Mouse (Mus musculus) neural tube, embryonic 12.5 days (tissue): ENCODE results near the gene Polr1b. TPM values are rescaled to one million over a fixed set of nuclear protein-coding genes. Genes with fewer than 3 reads are reported as not detected.

Experiments used
- ATAC-seq: fragments of 200-750 bp; cut with Nextera tagmentation; 2 replicates; pipeline ENCODE4 v1.8.0; 2017; ENCODE audit warnings: low read depth, mild to moderate bottlenecking, moderate TSS enrichment, moderate library complexity; ENCODE audit not compliant: low FRiP score
- H3K27ac ChIP-seq: fragments of 300-500 bp; sonication (generic); 2 replicates; pipeline ENCODE4 v1.5.1; 2016
- H3K27me3 ChIP-seq: fragments of 300-500 bp; sonication (generic); replicated peaks from 2 replicates; pipeline ENCODE4 v1.6.1; 2016; ENCODE audit warnings: mild to moderate bottlenecking
- H3K36me3 ChIP-seq: fragments of 300-500 bp; sonication (generic); 2 replicates; pipeline ENCODE4 v1.6.1; 2016; ENCODE audit warnings: mild to moderate bottlenecking
- H3K4me1 ChIP-seq: fragments of 300-500 bp; sonication (generic); 2 replicates; pipeline ENCODE4 v1.6.1; 2016
- H3K4me2 ChIP-seq: fragments of 300-500 bp; sonication (generic); replicated peaks from 2 replicates; pipeline ENCODE4 v1.6.1; 2016; ENCODE audit warnings: mild to moderate bottlenecking
- H3K4me3 ChIP-seq: fragments of 300-500 bp; sonication (generic); 2 replicates; pipeline ENCODE4 v1.5.1; 2016
- H3K9ac ChIP-seq: fragments of 300-500 bp; sonication (generic); 2 replicates; pipeline ENCODE4 v1.6.1; 2016; ENCODE audit warnings: mild to moderate bottlenecking
- H3K9me3 ChIP-seq: fragments of 300-500 bp; sonication (generic); 2 replicates; pipeline ENCODE4 v1.6.1; 2016; ENCODE audit warnings: mild to moderate bottlenecking
- WGBS: fragments of 180-500 bp; shearing (Covaris S2); methylation state at CpG from one replicate; pipeline ENCODE4 v1.1.7; 2016; 5-methylcytosine and 5-hydroxymethylcytosine counted together
- polyA plus RNA-seq: library from polyadenylated mRNA; unstranded; fragments of >200 nt; fragmentation: Nextera tagmentation; extraction: Ambion mirVana; gene quantifications from 2 replicates; pipeline ENCODE4 v1.2.1, GENCODE M21; 2016

Gene Polr1b
- polyA plus RNA-seq, 1 experiment from 2014 or later, result 24.4 TPM

DNA sequence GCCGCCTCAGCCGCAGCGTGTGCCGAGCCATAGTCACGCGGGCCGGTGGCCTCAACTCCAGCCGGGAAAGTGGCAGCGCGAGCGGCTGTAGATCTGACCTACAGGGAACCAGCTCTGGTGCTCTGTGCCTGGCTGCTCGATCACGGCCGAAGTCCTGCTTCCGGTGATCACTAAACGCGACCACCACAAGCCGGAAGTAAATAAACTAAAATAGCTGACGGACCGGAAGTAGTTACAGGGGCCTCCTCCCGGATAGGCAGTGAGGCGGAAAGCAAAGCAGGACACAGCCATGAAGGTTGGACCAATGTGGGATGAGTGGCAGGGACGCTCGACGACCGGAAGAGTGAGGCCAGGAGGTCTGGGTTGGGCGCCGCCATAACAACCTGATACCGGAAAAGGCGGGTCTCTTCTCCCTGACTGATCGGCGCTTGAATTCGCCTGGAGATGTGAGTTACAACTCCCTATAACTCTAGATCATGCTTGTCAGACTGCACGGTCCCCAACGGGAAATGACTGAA is 28.7 kb downstream of the Polr1b start, which contains the start of gene Chchd5:
TSS of gene Chchd5 (plus strand) at position 289 of the 518 bp plus-strand sequence.
- Histone ChIP-seq H3K9ac (peak within 1 kb of the TSS; percentile 77), H3K36me3 (peaks cover 47% of the 10 kb centered on the region), H3K4me3 (peak within 1 kb of the TSS; percentile 71), H3K4me2 (peak within 1 kb of the TSS; percentile 79), H3K27ac (peak within 1 kb of the TSS; percentile 76; the same call in 1 of the 2 replicates), H3K4me1 (peaks cover 14% of the 10 kb centered on the region), H3K9me3 (0 out of 2 replicates have a peak, but pooled peaks cover 8% of the 10 kb centered on the region), H3K27me3 (no peaks in the 10 kb centered on the region)
- ATAC-seq, result peak; percentile 100
- WGBS, result under 1% methylated on average over 35 of the region's 35 CpGs

DNA sequence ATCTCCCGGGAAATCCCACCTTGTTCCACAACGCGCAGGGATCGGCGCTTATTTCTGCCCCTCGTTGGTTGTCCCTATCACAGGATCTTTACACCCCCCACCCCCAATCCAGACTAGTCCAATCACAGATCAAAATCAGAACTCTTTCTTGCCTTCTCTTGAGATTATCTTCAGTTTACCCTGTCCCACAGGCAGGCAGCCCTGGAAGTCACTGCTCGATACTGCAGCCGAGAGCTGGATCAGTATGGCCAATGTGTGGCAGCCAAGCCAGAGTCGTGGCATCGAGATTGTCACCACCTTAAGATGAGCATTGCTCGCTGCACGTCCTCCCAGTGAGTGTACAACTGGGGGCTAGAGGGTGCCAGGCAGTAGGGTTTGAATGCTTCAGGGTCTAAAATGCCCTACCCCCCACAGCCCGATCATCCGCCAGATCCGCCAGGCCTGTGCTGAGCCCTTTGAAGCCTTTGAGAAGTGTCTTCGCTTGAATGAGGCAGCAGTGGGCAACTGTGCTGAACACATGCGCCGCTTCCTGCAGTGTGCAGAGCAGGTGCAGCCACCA is 29.3 kb downstream of the Polr1b start:
- peak overlapping the region; percentile 64 for H3K9ac ChIP-seq
- no peaks in the 10 kb centered on the region for H3K27me3 ChIP-seq
- 0 out of 2 replicates have a peak, but pooled peaks cover 8% of the 10 kb centered on the region for H3K9me3 ChIP-seq
- peak overlapping the region; percentile 71 for H3K4me3 ChIP-seq
- H3K27ac ChIP-seq, result peak overlapping the region; percentile 50; the same call in 1 of the 2 replicates
- ATAC-seq, result peak; percentile 52
- peak overlapping the region; percentile 79 for H3K4me2 ChIP-seq
- WGBS, result 37% methylated on average over 18 of the region's 18 CpGs
- peaks cover 41% of the 10 kb centered on the region for H3K36me3 ChIP-seq
- H3K4me1 ChIP-seq, result peaks cover 14% of the 10 kb centered on the region

DNA sequence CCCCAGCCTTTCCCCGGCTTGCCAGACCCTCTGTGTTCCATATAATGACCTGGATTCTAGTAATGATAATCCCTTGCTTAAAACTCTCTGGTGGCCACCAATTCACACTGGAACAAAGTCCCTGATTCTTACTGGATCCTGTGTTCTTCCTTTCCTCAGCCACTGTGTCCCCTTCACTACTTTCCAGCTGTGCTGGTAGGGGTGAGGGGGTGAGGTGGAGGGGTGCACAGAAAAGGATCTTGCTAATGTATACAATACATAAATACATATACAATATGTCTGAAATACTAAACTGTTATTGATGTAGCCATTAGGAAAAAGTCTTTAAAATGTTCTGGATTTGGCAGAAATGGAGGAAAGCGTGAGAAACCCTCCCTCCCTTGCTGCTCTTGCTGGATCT is 30.0 kb downstream of the Polr1b start:
- Histone ChIP-seq H3K36me3 (peaks cover 34% of the 10 kb centered on the region), H3K4me1 (peaks cover 14% of the 10 kb centered on the region), H3K4me3 (no peak overlapping the region), H3K9ac (no peak overlapping the region), H3K27me3 (no peaks in the 10 kb centered on the region), H3K27ac (no peak overlapping the region), H3K9me3 (0 out of 2 replicates have a peak, but pooled peaks cover 8% of the 10 kb centered on the region), H3K4me2 (peak overlapping the region; percentile 79)
- ATAC-seq, result no peak
- WGBS, result 96% methylated on average over 2 of the region's 2 CpGs

DNA sequence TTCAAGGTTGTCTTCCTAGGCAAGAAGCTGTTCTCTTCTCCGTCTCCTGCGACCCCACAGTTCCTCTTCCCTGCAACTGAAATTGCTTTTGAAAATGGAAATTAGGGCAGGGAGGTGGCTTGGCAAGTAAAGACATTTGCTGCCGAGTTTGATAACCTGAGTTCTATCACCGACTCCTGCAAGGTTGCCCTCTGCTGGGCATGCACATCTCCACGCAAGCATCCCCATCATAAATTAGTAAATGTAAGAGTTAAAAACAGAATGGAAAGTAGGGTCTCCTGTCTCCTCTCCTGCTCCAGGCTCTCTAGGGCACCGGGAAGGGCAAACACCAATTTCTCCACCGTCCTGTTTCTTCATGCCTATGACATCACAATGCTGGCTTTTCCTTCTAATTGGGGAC is 31.4 kb downstream of the Polr1b start:
- peaks cover 14% of the 10 kb centered on the region for H3K4me1 ChIP-seq
- 0 out of 2 replicates have a peak, but pooled peaks cover 8% of the 10 kb centered on the region for H3K9me3 ChIP-seq
- no peak overlapping the region for H3K4me2 ChIP-seq
- no peaks in the 10 kb centered on the region for H3K27me3 ChIP-seq
- H3K9ac ChIP-seq, result no peak overlapping the region
- WGBS, result 94% methylated on average over 7 of the region's 7 CpGs
- H3K36me3 ChIP-seq, result peaks cover 23% of the 10 kb centered on the region
- no peak for ATAC-seq
- H3K4me3 ChIP-seq, result no peak overlapping the region
- H3K27ac ChIP-seq, result no peak overlapping the region

DNA sequence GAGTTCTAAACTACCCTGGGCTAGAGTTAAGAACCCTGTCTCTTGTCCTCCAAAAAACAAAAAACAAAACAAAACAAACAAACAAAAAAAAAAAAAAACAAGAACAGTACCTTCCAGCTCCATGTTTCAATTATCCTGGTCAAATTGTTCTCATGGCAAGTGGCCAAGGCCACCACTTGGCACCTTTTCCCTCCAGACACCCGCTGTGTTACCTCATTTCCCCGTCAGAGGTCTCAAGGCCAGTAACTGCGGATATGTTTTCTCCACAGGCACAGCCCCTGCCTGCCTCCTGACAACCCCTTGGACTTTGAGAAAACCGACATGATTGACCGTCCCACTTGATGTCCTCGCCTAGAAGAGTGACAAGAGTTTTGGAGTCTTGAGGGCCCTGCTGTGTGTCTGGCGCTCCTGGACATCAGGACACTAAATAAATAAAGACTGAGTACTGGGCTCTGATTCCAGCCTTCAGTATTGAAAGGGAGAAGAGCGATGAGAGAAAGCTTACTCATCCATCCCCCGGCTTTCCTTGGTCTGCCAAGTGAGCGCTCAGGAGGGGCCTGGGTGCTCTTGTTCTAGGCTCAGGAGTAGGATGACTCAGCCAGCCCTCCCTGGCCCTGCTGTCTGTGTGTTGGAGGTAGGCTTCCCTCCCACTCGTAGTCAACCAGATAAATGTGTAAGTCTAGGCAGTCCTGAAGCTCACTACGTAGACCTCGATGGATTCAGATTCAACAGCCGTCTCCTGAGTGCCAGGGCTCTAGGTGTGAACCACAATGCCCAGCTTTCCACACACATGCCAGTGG is 32.4 kb downstream of the Polr1b start:
- ATAC-seq, result no peak
- no peak overlapping the region for H3K4me2 ChIP-seq
- no peak overlapping the region for H3K9ac ChIP-seq
- no peak overlapping the region for H3K4me3 ChIP-seq
- no peaks in the 10 kb centered on the region for H3K27me3 ChIP-seq
- H3K27ac ChIP-seq, result no peak overlapping the region
- 0 out of 2 replicates have a peak, but pooled peaks cover 8% of the 10 kb centered on the region for H3K9me3 ChIP-seq
- 96% methylated on average over 14 of the region's 14 CpGs for WGBS
- peaks cover 14% of the 10 kb centered on the region for H3K4me1 ChIP-seq
- peaks cover 22% of the 10 kb centered on the region for H3K36me3 ChIP-seq

DNA sequence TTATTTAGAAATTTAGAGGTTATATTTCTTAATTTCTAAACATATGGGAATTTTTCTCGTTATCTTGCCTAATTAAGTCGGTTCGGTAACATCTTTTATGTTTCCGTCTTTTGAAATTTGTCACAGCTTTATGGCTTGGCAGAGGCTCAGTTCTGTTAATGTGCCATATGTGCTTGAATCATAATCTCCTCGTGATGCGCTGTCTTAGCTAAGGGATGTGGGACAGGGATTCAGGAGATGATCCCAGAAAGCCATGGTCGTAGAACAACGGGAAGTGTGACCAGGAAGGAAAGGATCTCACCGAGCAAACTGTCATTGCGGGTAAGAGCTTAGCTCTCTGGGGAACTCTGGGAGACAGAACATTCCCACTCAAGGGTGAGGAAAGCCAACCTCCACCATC is 39.1 kb downstream of the Polr1b start:
- 85% methylated on average over 10 of the region's 10 CpGs for WGBS
- H3K36me3 ChIP-seq, result no peaks in the 10 kb centered on the region
- H3K4me1 ChIP-seq, result no peaks in the 10 kb centered on the region
- no peak for ATAC-seq
- H3K27me3 ChIP-seq, result no peaks in the 10 kb centered on the region
- H3K4me3 ChIP-seq, result no peak overlapping the region
- no peaks in the 10 kb centered on the region for H3K9me3 ChIP-seq
- H3K27ac ChIP-seq, result no peak overlapping the region
- H3K4me2 ChIP-seq, result no peak overlapping the region
- no peak overlapping the region for H3K9ac ChIP-seq

DNA sequence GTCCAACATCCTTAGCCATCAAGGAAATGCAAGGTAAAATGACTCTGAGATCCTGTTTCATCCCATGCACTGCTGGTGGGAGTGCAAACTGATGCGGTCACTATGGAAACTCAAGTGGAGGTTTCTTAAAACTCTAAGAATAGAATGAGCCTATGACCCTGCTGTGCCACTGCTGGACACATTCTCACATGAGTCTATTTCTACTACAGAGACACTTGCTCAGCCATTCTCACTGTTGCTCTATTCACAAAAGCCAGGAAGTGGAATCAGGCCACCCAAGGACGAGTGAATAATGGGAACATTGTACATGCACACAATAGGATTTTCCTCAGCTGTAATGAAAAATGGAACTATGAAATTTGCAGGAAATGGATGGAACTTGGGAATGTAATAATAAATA is 48.0 kb downstream of the Polr1b start:
- Histone ChIP-seq H3K4me3 (no peak overlapping the region), H3K27ac (no peak overlapping the region), H3K4me1 (no peaks in the 10 kb centered on the region), H3K9ac (no peak overlapping the region), H3K36me3 (no peaks in the 10 kb centered on the region), H3K27me3 (no peaks in the 10 kb centered on the region), H3K9me3 (no peaks in the 10 kb centered on the region), H3K4me2 (no peak overlapping the region)
- 40% methylated on average over 2 of the region's 2 CpGs for WGBS
- no peak for ATAC-seq

DNA sequence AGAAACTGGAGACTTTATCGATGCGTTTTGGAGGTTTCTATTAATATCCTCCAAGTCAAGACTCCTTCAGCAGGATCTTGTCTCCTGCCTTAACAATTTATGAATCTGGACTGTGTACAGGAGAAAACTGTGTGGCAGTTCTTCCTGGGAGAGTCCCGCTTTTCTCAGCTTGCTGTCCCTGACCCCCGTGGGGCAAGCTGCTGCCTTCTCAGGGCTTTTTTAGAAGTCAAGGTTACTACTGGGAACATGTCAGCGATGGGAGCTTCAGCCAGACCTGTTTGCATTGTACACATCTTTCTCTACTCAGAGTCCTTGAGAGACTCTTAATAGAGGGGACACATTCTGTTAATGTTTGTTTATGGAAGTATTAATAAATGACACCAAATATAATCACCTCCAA is 49.6 kb downstream of the Polr1b start:
- ATAC-seq, result no peak
- H3K9me3 ChIP-seq, result no peaks in the 10 kb centered on the region

DNA sequence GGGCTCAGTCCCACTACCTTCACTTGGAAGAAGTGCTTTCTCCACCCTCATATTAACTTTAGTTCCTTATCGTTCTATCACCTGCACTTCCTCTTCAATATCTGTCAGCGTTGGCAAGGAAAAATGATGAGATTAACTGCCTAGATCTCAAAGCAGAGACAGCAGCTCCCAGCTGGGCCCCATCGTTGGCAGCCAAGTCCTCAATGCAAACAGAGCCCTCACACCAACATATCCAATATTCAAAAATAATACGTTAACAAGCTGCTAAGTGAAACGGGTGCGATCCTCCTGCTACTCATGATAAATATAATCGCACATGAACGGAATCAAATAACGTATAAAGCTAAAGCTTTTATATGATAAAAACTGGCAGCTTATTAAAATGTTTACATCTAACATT is 50.3 kb downstream of the Polr1b start:
- Histone ChIP-seq H3K9ac (no peak overlapping the region), H3K36me3 (no peaks in the 10 kb centered on the region), H3K4me3 (no peak overlapping the region), H3K9me3 (no peaks in the 10 kb centered on the region), H3K27ac (no peak overlapping the region), H3K4me1 (no peaks in the 10 kb centered on the region), H3K4me2 (no peak overlapping the region), H3K27me3 (no peaks in the 10 kb centered on the region)
- WGBS, result 92% methylated on average over 9 of the region's 9 CpGs
- ATAC-seq, result no peak

More for the DNA sequence above, 49.6 kb downstream of the Polr1b start:
- no peaks in the 10 kb centered on the region for H3K4me1 ChIP-seq
- H3K27me3 ChIP-seq, result no peaks in the 10 kb centered on the region
- no peak overlapping the region for H3K4me2 ChIP-seq
- no peak overlapping the region for H3K9ac ChIP-seq
- H3K27ac ChIP-seq, result no peak overlapping the region
- WGBS, result 88% methylated on average over 5 of the region's 5 CpGs
- no peak overlapping the region for H3K4me3 ChIP-seq
- H3K36me3 ChIP-seq, result no peaks in the 10 kb centered on the region

DNA sequence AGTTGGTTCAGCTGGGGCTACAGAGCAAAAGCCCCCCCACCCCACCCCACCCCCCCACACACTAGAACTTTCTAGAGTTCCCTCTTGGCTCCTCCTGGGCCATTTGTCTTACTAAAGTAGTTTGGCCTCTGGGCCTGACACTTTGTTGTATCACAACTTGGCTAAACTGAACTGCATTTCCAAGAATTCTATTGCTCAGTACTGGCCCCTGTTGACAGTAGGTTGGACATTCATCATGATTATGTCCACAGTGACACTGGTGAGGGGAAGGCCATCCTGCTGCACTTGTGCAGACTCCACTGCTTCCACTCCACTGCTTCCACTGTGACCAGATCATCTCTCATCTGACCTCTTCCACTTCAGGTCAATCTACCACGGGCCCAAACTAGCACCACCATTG is 52.0 kb downstream of the Polr1b start:
- Histone ChIP-seq H3K36me3 (no peaks in the 10 kb centered on the region), H3K9ac (no peak overlapping the region), H3K4me2 (no peak overlapping the region), H3K4me1 (no peaks in the 10 kb centered on the region), H3K4me3 (no peak overlapping the region), H3K9me3 (no peaks in the 10 kb centered on the region), H3K27me3 (no peaks in the 10 kb centered on the region), H3K27ac (no peak overlapping the region)
- 79% methylated on average over 1 of the region's 1 CpGs for WGBS
- ATAC-seq, result no peak

DNA sequence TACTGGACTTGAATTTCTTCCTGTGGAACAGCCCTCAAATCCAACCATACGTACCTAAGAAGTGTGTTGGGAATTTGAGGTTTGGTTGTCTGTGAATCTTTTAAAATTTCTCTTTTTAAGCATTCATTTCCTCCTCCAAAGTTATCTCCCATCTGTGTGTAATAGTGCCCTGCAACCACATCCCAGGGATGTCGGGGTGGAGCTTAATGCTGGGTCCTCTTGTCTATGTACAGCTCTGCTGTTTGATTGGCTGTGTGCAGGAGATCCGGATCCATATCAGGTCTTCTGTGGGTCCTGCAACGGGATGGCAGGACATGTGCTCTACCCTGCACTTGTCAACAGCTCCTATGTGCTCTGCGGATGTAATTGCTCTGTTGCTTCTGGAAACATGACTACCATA is 64.0 kb downstream of the Polr1b start:
- Histone ChIP-seq H3K4me1 (no peaks in the 10 kb centered on the region), H3K36me3 (no peaks in the 10 kb centered on the region), H3K4me2 (no peak overlapping the region), H3K9ac (no peak overlapping the region), H3K9me3 (no peaks in the 10 kb centered on the region), H3K4me3 (no peak overlapping the region), H3K27me3 (no peaks in the 10 kb centered on the region), H3K27ac (no peak overlapping the region)
- no peak for ATAC-seq
- WGBS, result 81% methylated on average over 5 of the region's 5 CpGs
